Mouse (Mus musculus) olfactory bulb, adult 2 months (tissue): ENCODE results near the gene Smarcb1.

Source experiments
- CTCF ChIP-seq: fragments of 200-500 bp; IDR thresholded peaks from 2 replicates; pipeline ENCODE4 v1.5.1; 2012; ENCODE audit warnings: low read depth, mild to moderate bottlenecking, low read length, moderate library complexity; ENCODE audit not compliant: insufficient read depth
- POLR2A ChIP-seq: fragments of 200-500 bp; IDR thresholded peaks from 2 replicates; pipeline ENCODE4 v1.6.1; 2012; ENCODE audit warnings: mild to moderate bottlenecking, low read depth, low read length, moderate library complexity; ENCODE audit not compliant: insufficient read depth

GRCm38 (mm10) chr10:75935680-75936541 lies 14.5 kb upstream of the Smarcb1 start, which contains the start of gene Mmp11:
- TF ChIP-seq CTCF (peak; percentile 5; the same call in 1 of the 2 replicates), POLR2A (peak; percentile 96)
